Mouse (Mus musculus): ENCODE data around the gene Pxmp4.
A peak's percentile ranks its signal among the peaks of the same experiment; 100 is the strongest.

The Pxmp4 gene

DNA sequence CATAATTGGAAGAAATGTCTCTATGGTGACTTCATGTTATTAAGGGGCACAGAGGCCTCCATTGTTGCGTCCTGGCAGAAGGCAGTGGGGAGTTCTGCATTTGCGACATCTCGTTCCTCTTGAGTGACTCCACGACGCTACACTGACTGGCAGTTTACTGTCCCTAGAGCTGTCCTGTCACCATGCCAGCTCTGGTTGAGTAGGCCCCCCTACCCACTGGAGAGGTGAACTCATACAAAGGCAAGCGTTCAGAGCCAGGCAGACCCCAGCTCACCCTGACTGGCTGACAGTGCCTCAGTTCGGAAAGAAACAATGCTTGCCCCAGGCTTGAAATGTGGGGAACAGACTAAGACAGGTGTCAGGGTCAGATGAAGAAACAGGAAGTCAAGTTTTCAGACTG, 29.2 kb downstream of the Pxmp4 start:
- no peak for DNase-seq (ENCODE audit: low read depth, low spot score)

DNA sequence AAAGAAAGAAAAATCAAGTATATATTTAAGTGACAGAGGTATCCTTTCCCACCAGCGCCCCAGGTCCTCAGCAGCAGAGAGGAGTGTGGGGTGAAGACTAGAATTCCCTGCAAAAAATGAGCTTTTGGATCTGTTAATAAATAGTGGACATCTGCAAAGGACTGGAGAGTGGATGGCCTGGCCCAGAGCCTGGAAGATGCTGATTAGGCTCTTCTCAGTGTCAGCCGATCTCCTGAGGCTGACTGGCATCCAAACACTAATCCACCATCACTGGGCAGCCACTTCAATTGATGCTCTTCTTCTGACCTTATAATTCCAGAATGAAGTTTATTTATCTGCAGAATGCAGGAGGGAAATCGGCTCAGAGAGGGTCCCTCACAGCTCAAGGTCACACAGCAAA, 30.5 kb downstream of the Pxmp4 start:
- DNase-seq (ENCODE audit: low read depth, low spot score) = no peak

DNA sequence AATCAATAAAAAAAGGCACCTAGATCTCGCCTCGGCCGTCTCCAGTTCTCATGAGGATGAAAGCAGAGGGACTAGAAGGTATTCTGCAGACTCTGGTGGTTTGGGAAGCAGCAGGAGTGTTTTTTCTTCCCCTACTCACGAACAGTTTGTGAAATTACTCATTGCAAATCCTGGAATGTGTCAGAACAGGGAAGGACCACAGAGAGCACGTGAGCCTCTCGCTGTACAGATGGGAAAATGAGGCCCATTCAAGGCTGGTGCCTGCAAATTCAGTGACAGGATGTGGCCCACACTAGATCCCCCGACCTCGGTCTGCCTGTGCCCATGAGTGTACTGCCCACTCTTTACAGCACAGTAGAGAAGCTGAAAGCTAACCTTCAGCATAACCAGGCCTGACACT, 31.5 kb downstream of the Pxmp4 start:
- no peak for DNase-seq (ENCODE audit: low read depth, low spot score)

DNA sequence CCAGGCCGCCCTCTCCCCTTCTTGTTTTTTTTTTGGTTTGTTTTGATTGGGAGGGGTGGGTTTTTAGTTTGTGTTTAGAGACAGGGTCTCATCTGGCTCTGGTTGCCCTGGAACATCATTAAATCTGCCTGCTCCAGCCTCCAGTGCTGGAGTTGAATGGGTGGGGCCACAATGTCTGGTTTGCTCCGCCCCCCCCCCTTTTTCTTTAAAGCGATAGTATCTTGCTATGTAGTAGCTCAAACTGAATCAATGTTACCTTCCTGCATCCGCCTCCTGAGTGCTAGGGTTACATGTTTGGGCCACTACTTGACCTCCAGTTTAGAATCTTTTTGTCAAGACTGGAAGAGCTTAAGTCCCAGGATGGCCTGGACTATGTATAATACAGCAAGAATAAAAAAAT, 32.2 kb downstream of the Pxmp4 start:
- DNase-seq (ENCODE audit: low read depth, low spot score) = no peak

DNA sequence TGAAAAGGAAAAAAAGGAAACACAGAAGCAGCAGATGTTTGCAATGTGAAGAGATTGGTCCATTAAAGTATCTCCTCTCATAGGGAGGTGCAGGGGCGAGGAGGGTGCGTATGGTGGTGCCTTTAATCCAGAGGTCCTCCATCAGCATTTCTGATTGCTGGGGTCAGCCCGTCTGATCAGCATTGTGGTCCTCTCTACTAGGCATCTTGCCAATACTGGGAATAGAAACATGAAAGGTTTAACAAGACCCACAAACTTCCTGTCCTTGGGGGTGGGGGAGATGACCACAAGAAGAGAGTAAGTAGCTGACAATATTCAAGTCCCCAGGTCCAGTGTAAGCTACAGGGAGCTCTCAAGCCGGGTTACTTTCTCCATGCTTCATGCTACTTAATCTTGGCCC, 32.8 kb downstream of the Pxmp4 start:
- no peak for DNase-seq (ENCODE audit: low read depth, low spot score)

DNA sequence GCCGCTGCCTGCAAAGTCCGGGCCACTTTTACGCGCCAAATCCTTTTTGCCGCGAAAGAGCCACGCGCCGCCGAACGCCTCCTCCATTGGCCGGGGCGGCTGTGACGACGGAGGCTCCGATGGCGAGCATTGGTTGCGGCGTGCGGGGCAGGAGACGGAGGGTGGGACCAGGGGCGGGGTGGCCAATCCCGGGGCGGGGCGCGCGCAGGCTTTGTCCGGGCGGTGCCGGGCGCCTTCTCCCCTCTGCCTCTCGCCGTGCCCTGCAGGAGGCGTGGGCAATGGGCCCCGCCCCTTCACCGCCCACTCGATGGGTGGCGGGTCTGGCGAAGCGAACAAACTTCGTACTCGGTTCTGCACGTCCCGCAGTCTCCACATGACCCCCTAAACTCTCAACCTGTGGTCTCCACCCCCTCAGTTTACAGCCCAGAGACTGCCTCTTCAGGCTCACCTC, 33.6 kb downstream of the Pxmp4 start, which contains the start of gene E2f1:
E2f1 (minus strand) TSS at position 57 of the 451 bp plus-strand sequence.
- peak; percentile 89 for DNase-seq (ENCODE audit: low read depth, low spot score)

DNA sequence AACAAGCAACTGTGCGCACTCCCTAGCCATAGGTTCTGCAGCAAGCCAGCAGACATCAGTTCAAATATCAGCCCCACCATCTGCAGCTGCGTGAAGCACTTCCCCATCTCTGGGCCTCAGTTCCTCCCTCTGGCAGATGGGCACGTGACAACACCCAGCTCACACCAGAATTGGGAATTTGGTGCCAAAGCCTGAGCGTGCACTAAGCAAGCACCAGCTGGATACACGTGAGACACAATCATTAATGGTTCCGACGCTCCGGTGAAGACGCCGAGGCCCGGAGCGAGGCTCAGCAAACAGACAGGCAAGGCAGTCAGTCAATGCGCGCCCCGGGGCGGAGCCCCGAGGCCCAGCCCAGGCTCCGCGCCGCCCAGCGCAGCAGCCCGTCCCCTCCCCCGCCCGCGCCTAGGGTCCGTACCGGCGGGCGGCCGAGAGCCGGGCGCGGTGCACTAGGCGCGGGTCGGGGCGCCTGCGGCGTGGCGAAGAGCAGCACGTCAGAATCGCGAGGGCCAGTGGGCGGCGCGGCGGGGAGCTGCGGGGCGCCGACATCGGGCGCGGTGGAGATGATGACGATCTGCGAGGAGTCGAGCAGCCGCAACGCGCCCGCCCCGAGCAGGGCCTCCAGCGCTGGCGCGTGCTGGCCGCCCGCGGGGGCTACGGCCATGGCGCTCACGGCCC, 34.3 kb downstream of the Pxmp4 start:
- DNase-seq (ENCODE audit: low read depth, low spot score) = no peak

DNA sequence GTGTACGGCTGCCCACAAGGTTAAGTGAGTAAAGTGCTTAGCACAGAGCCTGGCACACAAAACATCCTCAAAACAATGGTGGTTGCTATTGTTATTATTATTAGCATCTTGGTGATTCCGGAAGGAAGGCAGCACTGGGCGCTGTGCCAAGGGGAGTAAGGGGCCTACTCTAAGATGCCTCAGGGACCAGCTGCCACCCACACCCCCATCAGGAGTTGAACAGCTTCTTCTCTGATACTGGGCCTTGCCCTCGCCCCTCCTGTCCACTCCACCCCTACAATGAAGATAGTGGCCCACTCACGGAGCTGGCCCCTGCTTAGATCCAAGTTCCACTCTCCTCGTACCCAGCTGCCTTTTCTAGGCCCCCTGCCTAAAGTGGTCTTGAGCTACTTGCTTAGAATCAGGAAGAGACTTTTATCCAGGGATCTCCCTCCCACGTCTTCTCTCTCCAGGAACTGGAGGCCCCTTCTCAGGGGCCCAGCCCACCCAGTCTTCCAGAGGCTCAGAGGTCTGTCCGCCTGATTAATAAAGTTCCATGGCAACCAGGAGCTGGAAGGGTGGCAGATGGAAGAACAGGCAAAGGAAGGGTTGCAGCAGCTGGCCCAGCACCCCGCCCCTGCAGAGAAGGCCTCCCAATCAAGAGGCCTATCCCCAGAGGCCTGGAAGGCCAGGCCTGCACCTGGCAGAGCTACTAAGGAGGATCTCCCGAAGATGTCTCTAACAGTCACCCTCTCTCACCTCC, 35.0 kb downstream of the Pxmp4 start:
- DNase-seq (ENCODE audit: low read depth, low spot score) = no peak

DNA sequence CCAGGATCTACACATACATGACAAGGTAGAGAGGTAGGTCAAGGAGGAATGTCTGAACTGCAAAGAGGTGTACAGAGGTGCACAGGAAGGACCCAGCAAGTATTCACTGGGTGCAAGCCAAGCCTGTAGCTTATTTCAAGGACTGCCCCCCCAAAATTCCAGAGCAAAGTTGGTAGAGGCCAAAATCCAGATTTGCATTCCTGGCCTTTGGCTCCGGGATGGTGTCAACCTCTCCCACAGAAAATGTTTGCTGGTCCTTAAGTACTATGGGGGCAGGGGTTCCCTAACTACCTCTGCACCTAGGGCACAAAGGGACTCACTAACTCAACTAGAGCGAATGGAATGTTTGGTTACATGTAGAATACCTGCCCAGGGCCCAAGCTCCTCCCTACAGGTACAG, 35.7 kb downstream of the Pxmp4 start:
- no peak for DNase-seq (ENCODE audit: low read depth, low spot score)

DNA sequence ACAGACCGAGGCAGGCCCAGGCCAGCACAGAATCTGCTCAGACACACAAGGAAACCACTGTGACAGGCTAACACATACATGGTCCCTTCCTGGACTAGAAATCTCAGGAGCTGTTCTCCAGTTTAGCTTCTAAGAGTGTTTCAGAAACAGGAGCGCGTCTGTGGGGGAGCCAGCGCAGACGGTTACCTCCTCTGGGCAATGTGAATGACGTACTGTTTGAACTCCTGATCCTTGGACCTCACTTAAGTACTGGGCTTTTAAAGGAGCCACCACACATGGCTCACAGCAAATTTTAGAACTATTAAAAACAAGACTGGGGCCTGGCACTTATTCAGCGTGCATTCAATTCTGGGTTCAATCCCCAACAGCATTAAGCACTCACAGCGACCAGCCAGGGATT, 36.9 kb downstream of the Pxmp4 start:
- DNase-seq (ENCODE audit: low read depth, low spot score) = no peak

DNA sequence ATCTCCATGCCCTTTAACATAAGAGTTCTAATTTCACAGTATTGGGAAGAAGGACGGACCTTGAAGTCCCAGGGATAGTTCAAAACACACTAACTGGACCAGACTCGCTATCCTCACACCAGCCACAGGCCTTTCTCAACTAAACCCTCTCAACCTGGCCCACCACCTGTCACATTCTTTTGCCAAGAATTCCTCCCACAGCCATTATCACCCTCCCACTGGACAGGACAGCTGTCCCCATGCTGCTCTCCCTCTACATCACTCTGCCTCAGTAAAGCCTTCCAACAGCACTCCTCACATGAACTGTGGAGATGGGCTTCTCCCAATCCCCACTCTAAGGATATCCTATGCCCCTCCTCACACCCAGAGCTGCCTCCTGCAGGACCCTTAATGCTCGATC, 37.9 kb downstream of the Pxmp4 start:
- no peak for DNase-seq (ENCODE audit: low read depth, low spot score)

DNA sequence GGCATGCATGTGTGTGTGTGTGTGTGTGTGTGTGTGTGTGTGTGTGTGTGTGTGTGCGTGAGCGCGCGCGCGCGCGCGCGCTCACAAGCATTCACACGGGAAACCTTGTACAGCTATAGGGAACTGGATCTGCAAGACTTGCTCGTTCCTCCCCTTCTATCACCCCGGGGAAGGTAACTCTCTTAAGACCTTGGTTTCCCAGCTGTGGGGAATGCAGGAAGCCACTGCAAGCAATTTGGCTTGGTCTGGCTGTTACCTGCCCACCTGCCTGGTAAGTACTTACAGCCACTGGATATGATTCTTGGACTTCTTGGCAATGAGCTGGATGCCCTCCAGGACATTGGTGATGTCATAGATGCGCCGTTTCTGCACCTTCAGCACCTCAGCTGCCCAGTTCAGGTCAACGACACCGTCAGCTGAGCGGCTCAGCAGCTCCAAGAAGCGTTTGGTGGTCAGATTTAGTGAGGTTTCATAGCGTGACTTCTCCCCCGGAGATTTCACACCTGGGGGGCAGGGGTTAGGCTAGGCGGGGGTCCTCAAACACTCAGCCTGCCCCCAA, 39.8 kb downstream of the Pxmp4 start:
- DNase-seq (ENCODE audit: low read depth, low spot score) = no peak

DNA sequence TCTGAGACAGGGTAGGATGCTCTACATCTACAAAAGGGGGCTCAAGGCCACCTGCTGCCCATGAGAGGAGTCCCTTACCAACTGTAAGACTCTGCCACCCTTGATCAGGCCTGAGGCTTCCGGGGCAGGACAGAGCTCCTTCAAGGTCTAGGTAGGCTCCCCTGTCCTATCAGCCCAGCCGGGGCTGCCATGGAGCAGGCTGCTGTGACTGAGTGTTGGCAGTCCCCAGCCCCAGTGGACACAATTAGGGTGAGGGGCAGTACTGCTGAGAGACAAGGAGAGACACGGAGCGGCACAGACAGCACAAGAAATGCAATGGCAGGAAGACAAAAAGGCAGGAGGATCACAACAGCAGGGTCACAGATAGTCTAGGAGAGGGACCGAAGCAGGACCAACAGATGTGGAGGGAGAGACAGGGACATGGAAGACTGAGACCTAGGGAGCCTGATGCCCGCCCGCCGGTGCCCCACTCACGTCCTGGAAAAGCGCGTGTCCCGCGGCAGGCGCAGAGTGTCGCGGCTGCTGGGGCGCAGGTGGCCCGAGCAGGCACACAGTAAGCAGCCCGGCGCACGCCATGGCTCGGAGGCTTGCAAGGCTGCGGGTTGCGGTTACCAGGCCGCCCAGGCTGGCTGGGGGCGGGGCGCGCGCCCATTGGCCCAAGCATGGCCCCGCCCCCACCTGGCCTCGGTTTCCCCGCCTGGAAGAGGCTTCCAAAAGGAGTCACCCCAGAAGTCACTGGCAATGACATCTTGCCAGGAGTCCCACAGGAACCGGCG, 45.1 kb downstream of the Pxmp4 start, which contains the start of gene Necab3:
Necab3 (minus strand) TSS at position 627 of the 776 bp plus-strand sequence.
- no peak for DNase-seq (ENCODE audit: low read depth, low spot score)

DNA sequence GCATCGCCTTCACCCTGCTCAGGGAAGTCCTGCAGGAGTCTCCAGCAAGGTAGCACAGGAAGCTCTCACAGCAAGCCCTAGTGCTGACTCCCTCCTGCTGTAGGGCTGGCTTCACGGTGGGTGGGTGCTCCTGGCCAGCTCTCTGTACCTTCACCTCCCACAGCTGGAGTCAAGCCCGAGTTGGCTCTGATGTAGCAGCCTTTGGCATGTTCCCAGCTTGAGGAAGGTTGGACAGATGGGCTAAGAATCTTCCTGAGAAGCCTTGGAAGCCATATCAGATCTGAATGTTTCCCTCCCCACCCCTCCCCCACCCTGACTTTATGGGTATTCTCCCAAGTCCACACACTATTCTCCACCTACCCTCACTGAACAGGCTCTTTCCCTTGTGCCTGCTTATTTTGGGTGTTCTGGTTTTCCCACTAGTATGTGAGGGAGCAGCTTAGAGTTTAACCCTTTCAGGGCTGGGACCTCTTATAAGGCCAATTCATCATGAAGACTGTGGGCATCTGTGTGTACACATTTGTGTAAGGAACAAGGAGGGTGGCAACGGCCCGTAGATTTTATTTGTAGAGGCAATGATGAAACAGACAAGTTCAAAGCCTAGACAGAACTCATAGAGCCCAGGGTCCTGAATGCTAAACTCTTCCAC, 46.2 kb downstream of the Pxmp4 start:
- DNase-seq (ENCODE audit: low read depth, low spot score) = no peak

DNA sequence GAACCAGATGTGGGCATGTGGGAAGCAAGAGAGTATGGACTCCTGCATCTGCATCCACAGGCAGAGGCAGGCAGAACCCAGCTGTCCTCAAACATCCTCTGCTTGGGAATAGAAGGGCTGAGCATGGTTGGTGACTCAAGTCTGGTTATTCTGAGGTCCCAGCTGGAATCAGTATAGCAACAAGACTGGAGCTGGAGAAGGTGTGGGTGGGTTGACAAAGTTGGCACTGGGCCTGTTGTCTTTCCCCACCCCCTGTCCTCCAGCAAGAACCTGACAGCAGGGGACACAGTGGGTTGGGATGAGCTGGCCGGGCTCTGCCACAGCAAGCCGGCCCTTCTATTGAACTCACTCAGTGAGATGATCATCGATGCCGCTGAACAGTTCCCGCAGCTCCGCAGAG, 48.3 kb downstream of the Pxmp4 start:
- no peak for DNase-seq (ENCODE audit: low read depth, low spot score)

DNA sequence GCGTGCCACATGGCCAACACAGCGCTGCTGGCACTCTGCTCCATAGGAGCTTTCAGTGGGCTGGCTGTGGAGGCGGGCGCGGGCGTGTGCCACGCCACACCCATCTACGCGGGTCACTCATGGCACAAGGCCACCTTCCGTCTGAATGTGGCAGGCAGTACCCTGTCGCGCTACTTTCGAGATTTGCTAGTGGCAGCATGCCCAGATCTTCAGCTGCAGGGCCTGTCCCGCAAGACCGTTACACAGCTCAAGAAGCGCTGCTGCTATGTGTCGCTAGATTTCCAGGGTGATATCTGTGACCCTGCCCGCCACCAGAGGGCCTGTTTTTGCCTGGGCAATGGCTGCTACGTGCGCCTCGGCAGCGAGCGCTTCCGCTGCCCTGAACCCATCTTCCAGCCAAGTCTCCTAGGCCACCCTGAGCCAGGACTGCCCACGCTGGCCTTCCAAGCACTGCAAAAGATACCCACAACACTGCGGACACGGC, 51.0 kb downstream of the Pxmp4 start:
- DNase-seq (ENCODE audit: low read depth, low spot score) = peak; percentile 51

DNA sequence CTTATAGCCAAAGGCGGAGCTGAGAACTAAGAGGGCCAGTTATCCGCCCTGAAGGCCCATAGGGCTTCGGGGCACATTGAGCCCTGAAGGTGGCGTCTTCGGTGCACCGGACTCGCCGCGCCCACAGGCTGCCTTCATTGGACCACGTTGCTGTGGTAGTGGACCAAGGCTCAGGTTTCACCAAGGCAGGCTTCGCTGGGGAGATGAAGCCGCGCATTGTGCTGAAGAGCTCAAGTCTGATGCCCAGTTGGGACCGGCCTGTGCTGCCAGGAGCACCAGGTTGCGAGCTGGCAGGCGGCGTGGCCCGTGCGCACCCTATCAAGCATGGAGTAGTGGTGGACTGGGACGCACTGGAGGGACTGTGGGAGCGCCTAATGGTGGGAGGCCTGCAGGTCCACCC, 51.6 kb downstream of the Pxmp4 start:
- DNase-seq (ENCODE audit: low read depth, low spot score) = no peak

DNA sequence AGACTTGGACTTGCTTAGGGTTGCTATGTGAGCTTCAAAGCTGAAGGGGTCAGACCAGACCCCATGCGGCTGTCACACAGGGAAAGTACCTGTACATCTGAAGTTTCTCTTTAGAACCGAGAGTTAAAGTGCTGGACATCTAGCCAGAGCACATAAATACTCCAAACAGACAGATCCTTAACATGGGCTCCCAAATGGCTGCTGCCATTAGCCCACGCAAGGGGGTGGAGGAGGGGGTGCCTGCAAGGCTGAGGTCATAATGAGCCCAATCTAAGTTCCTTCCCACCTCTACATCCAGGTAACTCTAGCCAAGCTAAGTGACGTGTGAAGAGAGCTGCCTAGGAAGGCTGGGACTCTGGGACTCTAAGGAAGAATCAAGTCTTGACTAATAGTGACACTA, 52.0 kb downstream of the Pxmp4 start, which contains the start of gene Actl10:
Actl10 (plus strand) TSS at position 301 of the 400 bp plus-strand sequence.
- DNase-seq (ENCODE audit: low read depth, low spot score) = no peak

DNA sequence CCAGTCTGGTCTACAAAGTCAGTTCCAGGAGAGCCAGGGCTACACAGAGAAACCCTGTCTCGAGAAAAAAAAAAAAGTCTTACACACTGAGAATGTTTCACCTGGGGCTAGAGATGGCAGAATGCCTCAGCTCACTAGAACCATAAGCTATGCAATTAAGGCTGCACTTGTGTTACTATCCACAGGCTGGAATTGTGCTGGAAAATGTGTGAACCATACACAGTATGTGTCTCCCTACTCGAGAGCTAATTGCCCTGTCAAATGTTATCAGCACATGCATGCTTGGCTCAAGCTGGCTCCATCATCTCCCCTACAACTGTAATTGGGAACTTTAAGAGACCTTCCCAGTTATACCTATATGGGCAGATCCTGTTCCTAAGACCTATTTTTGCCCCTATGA, 52.6 kb downstream of the Pxmp4 start:
- DNase-seq (ENCODE audit: low read depth, low spot score) = no peak

DNA sequence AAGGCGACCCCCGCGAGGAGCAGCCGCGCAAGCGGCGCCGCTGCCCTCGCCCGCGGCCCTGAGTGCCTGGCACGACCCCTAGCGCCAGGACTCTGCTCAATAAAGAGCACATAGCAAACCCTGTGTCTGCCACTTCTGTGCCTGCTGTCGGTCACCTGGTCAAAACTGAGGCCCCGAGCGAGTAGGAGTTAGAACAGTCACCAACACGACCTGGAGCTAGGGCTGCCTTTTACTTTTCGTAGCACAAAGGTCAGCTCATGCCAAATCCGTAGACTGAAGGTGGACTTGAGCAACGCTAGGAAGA, 53.7 kb downstream of the Pxmp4 start:
- no peak for DNase-seq (ENCODE audit: low read depth, low spot score)

DNA sequence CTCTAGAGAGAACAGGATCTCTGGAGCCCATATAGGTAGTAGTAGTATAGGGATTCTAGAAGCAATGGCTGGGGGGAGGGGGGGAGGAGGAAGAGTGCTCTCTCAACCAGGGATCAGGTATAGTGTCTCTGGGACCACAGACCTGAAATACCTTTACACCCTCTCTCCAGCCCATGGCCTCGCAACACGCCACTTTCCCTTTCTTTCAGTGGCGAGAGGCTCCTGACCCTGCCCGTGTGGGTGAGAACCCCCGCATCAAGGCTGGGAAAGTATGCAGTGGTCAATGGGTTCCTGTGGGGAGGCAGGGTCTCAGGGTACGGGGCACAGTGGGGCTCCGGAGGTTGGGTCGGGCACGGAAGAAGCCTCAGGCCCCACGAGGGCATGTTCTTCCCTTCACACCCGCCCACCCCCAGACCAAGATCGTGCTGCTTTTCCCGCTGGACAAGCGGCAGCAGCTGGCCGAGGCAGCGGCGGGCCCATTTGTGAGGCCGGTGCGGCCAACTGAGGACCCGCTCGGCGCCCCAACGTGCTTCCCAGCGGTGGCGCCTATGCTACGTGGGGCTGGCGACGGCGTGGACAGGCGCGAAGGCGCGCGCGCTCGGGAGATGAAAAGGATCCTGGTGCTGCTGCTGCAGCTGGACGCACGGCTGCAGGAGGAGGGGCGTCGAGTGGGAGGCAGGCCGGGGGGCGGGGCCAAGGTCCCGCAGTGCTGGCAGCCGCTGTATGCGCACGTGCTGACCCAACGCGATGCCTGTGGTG, 54.2 kb downstream of the Pxmp4 start:
- peak; percentile 56 for DNase-seq (ENCODE audit: low read depth, low spot score)

All from retina, postnatal 7 days (tissue).